In genomic region chr11:98941341-98941825, GRCm38 (mm10) we compare ENCODE assay signal across 9 mouse cellular contexts. TPM values are rescaled to one million over a fixed set of nuclear protein-coding genes. Genes with fewer than 3 reads are reported as not detected.
DNase-seq lines count a peak whose midpoint lies in the region; ATAC-seq and TF ChIP-seq lines count a peak whose summit lies in the region.
"Had no signal": no experiment of that assay in that cellular context is flagged by ENCODE, and none has a peak within 500 bp of the region (broad histone marks: within the 10 kb centered on the region; RNA-seq: fewer than 3 reads in every experiment).

No protein-coding gene starts in this region.

- ATAC-seq in forebrain, embryonic 13.5 days = 0 out of 2 replicates have a peak, but pooled peaks have one; percentile 3
- peak; percentile 4; the same call in 1 of the 2 replicates for ATAC-seq in intestine, embryonic 16.5 days
- no peak for ATAC-seq in liver, embryonic 12.5 days
- ATAC-seq: Patski had no signal

- H3K9me3 ChIP-seq in forebrain, embryonic 13.5 days (replicated peaks) = no peaks in the 10 kb centered on the region
- H3K9me3 ChIP-seq in intestine, embryonic 16.5 days (ENCODE audit: control insufficient read depth, low read length) = no peaks in the 10 kb centered on the region
- H3K9me3 ChIP-seq in liver, embryonic 12.5 days (replicated peaks) = no peaks in the 10 kb centered on the region

- peak; percentile 41; the same call in 1 of the 2 replicates for TF ChIP-seq EP300 in heart, adult 2 months (IDR thresholded peaks at IDR 0.05; ENCODE audit: insufficient read depth, low read depth, low read length)

- peaks cover 1% of the 10 kb centered on the region; the same call in 1 of the 2 replicates for H3K79me2 ChIP-seq in heart, adult 2 months (replicated peaks; ENCODE audit: control insufficient read depth, insufficient read depth, low read length)

- peaks cover 46% of the 10 kb centered on the region for H3K4me1 ChIP-seq in heart, adult 2 months (ENCODE audit: control insufficient read depth, insufficient read depth, low read length)
- peaks cover 91% of the 10 kb centered on the region for H3K4me1 ChIP-seq in forebrain, embryonic 13.5 days
- H3K4me1 ChIP-seq in intestine, embryonic 16.5 days (ENCODE audit: control insufficient read depth, insufficient read depth, low read length) = peaks cover 83% of the 10 kb centered on the region
- H3K4me1 ChIP-seq in liver, embryonic 12.5 days = peaks cover 98% of the 10 kb centered on the region

- 2% methylated on average over 12 of the region's 12 CpGs for WGBS in heart, adult 2 months
- under 1% methylated on average over 12 of the region's 12 CpGs for WGBS in forebrain, embryonic 13.5 days
- WGBS in intestine, embryonic 16.5 days = 3% methylated on average over 12 of the region's 12 CpGs
- 8% methylated on average over 12 of the region's 12 CpGs for WGBS in liver, embryonic 12.5 days (ENCODE audit: insufficient replicate concordance)

- intact Hi-C loops in heart, adult 2 months (cut with DNase I) = no loop called here
- intact Hi-C loops in heart, postnatal 25 days (cut with DNase I) = no loop called here

- H3K27me3 ChIP-seq in heart, adult 2 months (ENCODE audit: control insufficient read depth, insufficient read depth, low read length) = no peaks in the 10 kb centered on the region
- H3K27me3 ChIP-seq in forebrain, embryonic 13.5 days = peaks cover 3% of the 10 kb centered on the region
- no peaks in the 10 kb centered on the region for H3K27me3 ChIP-seq in intestine, embryonic 16.5 days (replicated peaks; ENCODE audit: control insufficient read depth, insufficient read depth, low read length)
- H3K27me3 ChIP-seq in liver, embryonic 12.5 days (replicated peaks) = peaks cover 65% of the 10 kb centered on the region
- H3K27me3 ChIP-seq: Patski had no signal

- H3K27ac ChIP-seq in heart, adult 2 months = peak overlapping the region; percentile 98
- peak overlapping the region; percentile 89 for H3K27ac ChIP-seq in forebrain, embryonic 13.5 days
- peak overlapping the region; percentile 95 for H3K27ac ChIP-seq in intestine, embryonic 16.5 days (ENCODE audit: low read length)
- peak overlapping the region; percentile 61 for H3K27ac ChIP-seq in liver, embryonic 12.5 days

- H3K4me2 ChIP-seq in forebrain, embryonic 13.5 days = peak overlapping the region; percentile 85
- H3K4me2 ChIP-seq in intestine, embryonic 16.5 days (ENCODE audit: low read depth, low read length) = peak overlapping the region; percentile 90
- peak overlapping the region; percentile 94 for H3K4me2 ChIP-seq in liver, embryonic 12.5 days

- no peak for TF ChIP-seq CTCF in heart, adult 2 months (IDR thresholded peaks at IDR 0.05)

- peak overlapping the region; percentile 54 for H3K4me3 ChIP-seq in heart, adult 2 months
- H3K4me3 ChIP-seq in forebrain, embryonic 13.5 days = peak overlapping the region; percentile 48
- H3K4me3 ChIP-seq in intestine, embryonic 16.5 days (ENCODE audit: low read length) = peak overlapping the region; percentile 47
- H3K4me3 ChIP-seq in liver, embryonic 12.5 days = peak overlapping the region; percentile 49

- no peaks in the 10 kb centered on the region for H3K36me3 ChIP-seq in heart, adult 2 months (ENCODE audit: control insufficient read depth, insufficient read depth, low read length)
- no peaks in the 10 kb centered on the region for H3K36me3 ChIP-seq in forebrain, embryonic 13.5 days (ENCODE audit: poor library complexity, severe bottlenecking)
- H3K36me3 ChIP-seq in intestine, embryonic 16.5 days (ENCODE audit: control insufficient read depth, insufficient read depth, low read length) = no peaks in the 10 kb centered on the region
- no peaks in the 10 kb centered on the region for H3K36me3 ChIP-seq in liver, embryonic 12.5 days

- H3K9ac ChIP-seq in heart, adult 2 months (ENCODE audit: low read depth, low read length) = peak overlapping the region; percentile 66
- H3K9ac ChIP-seq in forebrain, embryonic 13.5 days = peak overlapping the region; percentile 69
- peak overlapping the region; percentile 69 for H3K9ac ChIP-seq in intestine, embryonic 16.5 days (ENCODE audit: low read depth, low read length)
- peak overlapping the region; percentile 39 for H3K9ac ChIP-seq in liver, embryonic 12.5 days

- DNase-seq in heart, adult 2 months = peak; percentile 78 to 79
- DNase-seq in heart, postnatal 25 days (ENCODE audit: low spot score) = no peak
- peak; percentile 70 to 82 for DNase-seq in adrenal gland, postnatal 36 days
- peak; percentile 85 for DNase-seq in skeletal muscle tissue, adult 2 months (ENCODE audit: low read depth, low spot score)
- DNase-seq in spleen, adult 18-20 months = no peak

- TF ChIP-seq POLR2A in heart, adult 2 months (IDR thresholded peaks at IDR 0.05; ENCODE audit: insufficient read depth, low read depth, low read length) = no peak; the same call in 1 of the 2 replicates

RNA-seq across cellular contexts. Expression of gene Rara, which starts 13.8 kb away (rescaled TPM):
- 10 to 100 TPM; 10.1 to 12.8 TPM for total RNA-seq in heart, adult 2 months (2021)
- polyA plus RNA-seq in heart, adult 2 months (2012; rRNA removed) = 7.1 and 10.9 TPM in 2 replicates
- 10 to 100 TPM; 11.8 TPM for total RNA-seq in heart, postnatal 25 days (2021)
- 10 to 100 TPM; 20.0 to 24.5 TPM for total RNA-seq in adrenal gland, postnatal 36 days (2021)
- polyA plus RNA-seq in forebrain, embryonic 13.5 days (2015; fragmentation: Nextera tagmentation; extraction: Ambion mirVana) = 8.7 and 10.2 TPM in 2 replicates
- polyA plus RNA-seq in intestine, embryonic 16.5 days (2015; fragmentation: Nextera tagmentation; extraction: Ambion mirVana) = 28.2 and 31.2 TPM in 2 replicates
- polyA plus RNA-seq in liver, embryonic 12.5 days (2016; fragmentation: Nextera tagmentation; extraction: Ambion mirVana) = 6.8 and 7.1 TPM in 2 replicates

RNA-seq across cellular contexts. Expression of gene Cdc6, which starts 33.8 kb away (rescaled TPM):
- under 1 TPM; 0.13 to 0.32 TPM for total RNA-seq in heart, adult 2 months (2021)
- polyA plus RNA-seq in heart, adult 2 months (2012; rRNA removed) = 0.14 and 0.26 TPM in 2 replicates
- under 1 TPM; 0.28 to 0.52 TPM for total RNA-seq in heart, postnatal 25 days (2021)
- total RNA-seq in adrenal gland, postnatal 36 days (2021) = 1 to 10 TPM in 1 of 2 experiments, under 1 TPM in 1; 0.89 to 1.5 TPM
- polyA plus RNA-seq in forebrain, embryonic 13.5 days (2015; fragmentation: Nextera tagmentation; extraction: Ambion mirVana) = 23.0 and 26.9 TPM in 2 replicates
- 18.9 and 23.0 TPM in 2 replicates for polyA plus RNA-seq in intestine, embryonic 16.5 days (2015; fragmentation: Nextera tagmentation; extraction: Ambion mirVana)
- polyA plus RNA-seq in liver, embryonic 12.5 days (2016; fragmentation: Nextera tagmentation; extraction: Ambion mirVana) = 86.5 and 89.9 TPM in 2 replicates

RNA-seq across cellular contexts. Expression of gene Gjd3, which starts 41.4 kb away (rescaled TPM):
- total RNA-seq in heart, adult 2 months (2021) = under 1 TPM; 0.27 to 0.31 TPM
- 0.94 and 1.6 TPM in 2 replicates for polyA plus RNA-seq in heart, adult 2 months (2012; rRNA removed)
- total RNA-seq in heart, postnatal 25 days (2021) = 1 to 10 TPM in 1 of 2 experiments, under 1 TPM in 1; 0.52 to 1.1 TPM
- total RNA-seq in adrenal gland, postnatal 36 days (2021) = not detected
- 0.21 TPM in 1 of 2 replicates, not detected in the other for polyA plus RNA-seq in forebrain, embryonic 13.5 days (2015; fragmentation: Nextera tagmentation; extraction: Ambion mirVana)
- polyA plus RNA-seq in intestine, embryonic 16.5 days (2015; fragmentation: Nextera tagmentation; extraction: Ambion mirVana) = 0.17 TPM in 1 of 2 replicates, not detected in the other
- polyA plus RNA-seq in liver, embryonic 12.5 days (2016; fragmentation: Nextera tagmentation; extraction: Ambion mirVana) = not detected in 2 replicates

Comparison
In these comparisons a context has a peak if more than half of its experiments do, and no peak if none do; other contexts are left out.
1. DNase-seq: peak in heart, adult 2 months (2 of 2), adrenal gland, postnatal 36 days (2 of 2) and skeletal muscle tissue, adult 2 months (single experiment); none in heart, postnatal 25 days (single experiment) and spleen, adult 18-20 months (0 of 2).
2. RNA of gene Cdc6, which starts 33.8 kb away (polyA plus RNA-seq): 86.5 to 89.9 TPM in liver, embryonic 12.5 days, 18.9 to 23.0 TPM in intestine, embryonic 16.5 days and 23.0 to 26.9 TPM in forebrain, embryonic 13.5 days; 0.14 to 0.26 TPM in heart, adult 2 months; every median in the first group is over 10 times any median in the second.
3. Peak in every context shown above with its lines, with median percentiles within 50 percentile points of each other: H3K27ac ChIP-seq, H3K4me3 ChIP-seq, H3K9ac ChIP-seq and H3K4me2 ChIP-seq.